Mouse (Mus musculus) hindbrain, embryonic 16.5 days (tissue): ENCODE data around the gene Col1a2. TPM values are rescaled to one million over a fixed set of nuclear protein-coding genes. Genes with fewer than 3 reads are reported as not detected.

Experiments
- ATAC-seq: fragments of 200-750 bp; cut with Nextera tagmentation; 2 replicates; pipeline ENCODE4 v1.8.0; 2017; ENCODE audit warnings: moderate TSS enrichment, moderate library complexity
- H3K27ac ChIP-seq: fragments of 300-500 bp; sonication (generic); 2 replicates; pipeline ENCODE4 v1.5.1; 2014; ENCODE audit warnings: low read depth, mild to moderate bottlenecking, control low read depth, low read length, moderate library complexity
- H3K27me3 ChIP-seq: fragments of 300-500 bp; sonication (generic); replicated peaks from 2 replicates; pipeline ENCODE4 v1.6.1; 2014; ENCODE audit warnings: low read length; ENCODE audit not compliant: control insufficient read depth, insufficient read depth
- H3K36me3 ChIP-seq: fragments of 300-500 bp; sonication (generic); 2 replicates; pipeline ENCODE4 v1.6.1; 2014; ENCODE audit warnings: mild to moderate bottlenecking, low read length, moderate library complexity, mixed read lengths; ENCODE audit not compliant: control insufficient read depth, insufficient read depth
- H3K4me1 ChIP-seq: fragments of 300-500 bp; sonication (generic); 2 replicates; pipeline ENCODE4 v1.6.1; 2014; ENCODE audit warnings: low read depth, low read length; ENCODE audit not compliant: control insufficient read depth, insufficient read depth
- H3K4me2 ChIP-seq: fragments of 300-500 bp; sonication (generic); 2 replicates; pipeline ENCODE4 v1.6.1; 2014; ENCODE audit warnings: mild to moderate bottlenecking, low read length, control low read depth, moderate library complexity
- H3K4me3 ChIP-seq: fragments of 300-500 bp; sonication (generic); 2 replicates; pipeline ENCODE4 v1.5.1; 2014; ENCODE audit warnings: mild to moderate bottlenecking, low read length, control low read depth, moderate library complexity
- H3K9ac ChIP-seq: fragments of 300-500 bp; sonication (generic); 2 replicates; pipeline ENCODE4 v1.6.1; 2014; ENCODE audit warnings: low read depth, mild to moderate bottlenecking, control low read depth, low read length, moderate library complexity
- H3K9me3 ChIP-seq: fragments of 300-500 bp; sonication (generic); 2 replicates; pipeline ENCODE4 v1.6.1; 2014; ENCODE audit warnings: mild to moderate bottlenecking, low read length, moderate library complexity; ENCODE audit not compliant: control insufficient read depth
- WGBS: fragments of 180-500 bp; shearing (Covaris S2); extraction: QIAGEN DNeasy Blood & Tissue Kit; methylation state at CpG from one replicate; pipeline ENCODE4 v1.1.7; 2014; 5-methylcytosine and 5-hydroxymethylcytosine counted together
- polyA plus RNA-seq: library from polyadenylated mRNA; unstranded; fragments of >200 nt; fragmentation: Nextera tagmentation; extraction: Ambion mirVana; gene quantifications from 2 replicates; pipeline ENCODE4 v1.2.1, GENCODE M21; 2015

Col1a2 gene
- polyA plus RNA-seq, 1 experiment from 2014 or later = 114 TPM

DNA sequence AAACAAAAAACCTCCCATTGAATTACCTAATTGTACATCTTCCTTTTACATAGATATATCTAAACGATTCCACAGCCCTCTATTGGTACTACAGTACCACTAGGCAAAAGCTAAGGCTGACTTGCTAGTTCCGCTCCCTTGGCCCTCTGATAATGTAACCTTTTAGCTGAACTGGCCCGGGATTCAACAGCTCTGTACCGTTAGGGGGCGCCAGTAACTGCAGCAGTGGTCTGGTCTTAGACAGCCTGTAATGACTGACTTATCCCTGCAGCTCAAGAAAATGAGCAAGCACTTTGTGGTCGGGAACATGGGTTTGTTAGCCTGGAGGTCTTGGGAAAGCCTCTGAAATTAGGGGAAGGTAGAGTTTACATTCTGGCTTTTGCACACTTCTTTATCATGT lies 39.9 kb downstream of the Col1a2 start:
- WGBS = 53% methylated on average over 6 of the region's 6 CpGs
- Histone ChIP-seq H3K4me2 (no peak overlapping the region), H3K9ac (no peak overlapping the region), H3K4me1 (no peaks in the 10 kb centered on the region), H3K27ac (no peak overlapping the region), H3K36me3 (no peaks in the 10 kb centered on the region), H3K9me3 (no peaks in the 10 kb centered on the region), H3K27me3 (no peaks in the 10 kb centered on the region), H3K4me3 (no peak overlapping the region)
- no peak for ATAC-seq

DNA sequence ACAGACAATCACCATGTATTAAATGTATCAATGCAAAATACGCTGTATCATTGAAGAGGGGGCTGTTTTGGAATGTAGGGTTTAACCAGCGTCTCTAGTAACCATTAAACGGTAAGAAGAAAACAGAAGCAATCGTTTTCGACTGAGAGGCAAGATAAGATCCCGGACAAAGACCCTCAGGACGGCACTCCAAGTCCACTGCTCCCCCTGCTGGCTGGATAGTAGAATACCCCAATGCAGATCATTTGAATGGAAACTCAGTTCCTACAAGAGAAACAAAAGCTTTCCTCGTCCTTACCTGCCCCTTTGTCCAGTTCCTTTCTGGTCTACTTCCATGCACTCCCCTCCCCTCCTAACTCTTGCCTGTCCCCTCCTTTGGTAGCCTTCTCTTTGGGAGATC lies 41.1 kb downstream of the Col1a2 start:
- Histone ChIP-seq H3K36me3 (no peaks in the 10 kb centered on the region), H3K4me3 (no peak overlapping the region), H3K4me2 (no peak overlapping the region), H3K27ac (no peak overlapping the region), H3K9ac (no peak overlapping the region), H3K9me3 (no peaks in the 10 kb centered on the region), H3K4me1 (no peaks in the 10 kb centered on the region), H3K27me3 (no peaks in the 10 kb centered on the region)
- ATAC-seq = no peak
- 60% methylated on average over 8 of the region's 8 CpGs for WGBS

DNA sequence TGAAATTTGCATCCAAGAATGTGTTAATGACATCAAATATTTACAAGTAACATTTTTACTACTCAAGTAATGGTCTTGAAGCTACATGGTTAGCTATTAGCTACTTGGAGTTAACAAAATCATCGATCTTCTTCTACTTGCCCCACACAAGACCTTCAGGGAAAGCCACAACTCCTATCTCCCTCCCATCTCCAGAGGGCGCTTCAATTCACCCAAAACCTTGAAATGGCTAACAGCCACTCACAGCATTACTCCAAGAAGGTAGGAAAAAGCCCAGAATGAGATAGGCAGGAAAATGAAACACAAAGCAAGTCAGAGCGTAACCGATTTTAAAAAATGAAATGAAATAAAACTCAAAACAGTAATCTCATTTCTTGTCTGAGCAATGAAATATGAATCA lies 44.3 kb downstream of the Col1a2 start:
- Histone ChIP-seq H3K9ac (no peak overlapping the region), H3K27ac (no peak overlapping the region), H3K9me3 (no peaks in the 10 kb centered on the region), H3K27me3 (no peaks in the 10 kb centered on the region), H3K4me3 (no peak overlapping the region), H3K4me1 (no peaks in the 10 kb centered on the region), H3K36me3 (no peaks in the 10 kb centered on the region), H3K4me2 (no peak overlapping the region)
- ATAC-seq = no peak
- WGBS = 81% methylated on average over 4 of the region's 4 CpGs

DNA sequence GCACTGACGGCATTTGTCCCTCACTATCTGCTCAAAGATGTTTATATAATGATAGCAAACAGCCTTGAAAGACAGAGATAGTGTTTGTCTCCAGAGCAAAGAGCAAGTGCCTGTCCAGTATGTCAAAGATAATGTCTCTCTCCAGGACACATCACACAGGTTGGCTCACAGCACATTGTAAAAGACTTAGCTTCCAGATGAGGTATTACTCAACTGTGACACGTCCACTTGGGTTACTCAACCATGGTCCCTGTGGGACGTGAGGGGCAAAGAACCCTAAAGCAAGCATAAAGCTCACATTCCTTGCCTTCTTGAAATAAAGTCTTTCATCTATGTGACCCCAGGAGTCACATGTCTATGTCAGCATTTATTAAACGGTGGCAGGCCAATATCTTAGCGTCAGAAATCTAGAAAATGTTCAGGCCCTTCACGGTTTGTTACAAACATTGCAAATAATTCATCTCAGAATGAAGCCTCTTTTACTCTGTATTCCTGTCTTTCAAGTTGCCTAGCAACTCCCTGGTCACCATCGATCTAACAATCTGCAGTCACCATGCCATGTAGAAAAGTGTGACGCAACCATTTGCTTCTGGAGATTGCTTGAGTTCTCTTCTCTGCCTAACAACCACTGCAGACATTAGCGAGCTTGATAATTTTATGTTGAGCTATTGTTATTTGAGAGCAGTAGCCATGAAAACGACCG lies 45.4 kb downstream of the Col1a2 start:
- Histone ChIP-seq H3K9me3 (no peaks in the 10 kb centered on the region), H3K27me3 (no peaks in the 10 kb centered on the region), H3K27ac (no peak overlapping the region), H3K4me3 (no peak overlapping the region), H3K36me3 (no peaks in the 10 kb centered on the region), H3K4me1 (no peaks in the 10 kb centered on the region), H3K9ac (no peak overlapping the region), H3K4me2 (no peak overlapping the region)
- WGBS = 23% methylated on average over 11 of the region's 11 CpGs
- no peak; the same call in 1 of the 2 replicates for ATAC-seq

DNA sequence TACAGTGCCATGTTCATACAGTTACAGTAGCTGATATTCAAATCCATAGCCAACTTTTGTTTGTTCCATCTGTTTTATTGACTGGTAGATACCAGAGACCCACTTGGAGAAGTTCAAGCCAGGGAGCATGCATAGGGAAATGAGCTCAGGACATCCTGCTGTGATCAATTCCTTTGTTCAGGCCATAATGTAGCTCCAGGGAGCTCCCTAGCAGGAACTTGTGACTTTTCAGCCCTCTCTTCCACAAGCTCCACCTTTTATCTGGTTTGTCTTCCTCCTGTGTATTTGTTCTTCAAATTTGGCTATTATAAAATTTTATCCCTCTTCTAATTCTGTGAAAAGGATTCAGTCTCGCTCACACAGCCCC lies 45.9 kb downstream of the Col1a2 start:
- Histone ChIP-seq H3K4me3 (no peak overlapping the region), H3K4me2 (no peak overlapping the region), H3K9ac (no peak overlapping the region), H3K4me1 (no peaks in the 10 kb centered on the region), H3K27me3 (no peaks in the 10 kb centered on the region), H3K9me3 (no peaks in the 10 kb centered on the region), H3K36me3 (no peaks in the 10 kb centered on the region), H3K27ac (no peak overlapping the region)
- WGBS = 53% methylated on average over 1 of the region's 1 CpGs
- ATAC-seq = no peak

DNA sequence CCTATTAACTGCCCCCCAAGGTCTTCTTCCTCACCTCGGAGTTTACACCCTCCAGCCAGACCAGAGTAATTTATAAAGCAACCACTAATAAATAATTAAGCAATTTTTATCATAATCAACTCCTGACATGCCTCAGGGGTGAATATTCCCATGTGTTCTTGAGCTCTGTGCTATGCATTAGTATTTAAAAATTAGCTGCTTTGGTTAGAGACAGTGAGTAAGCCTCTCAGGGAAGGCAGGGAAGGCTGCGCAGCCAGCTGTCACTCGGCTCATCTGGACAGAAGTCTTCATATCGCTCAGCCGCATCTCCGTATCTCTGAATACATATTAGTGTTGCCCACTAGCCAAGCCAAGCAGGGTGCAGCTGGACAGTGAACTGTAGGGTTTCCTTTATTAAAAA lies 50.8 kb downstream of the Col1a2 start:
- Histone ChIP-seq H3K4me2 (no peak overlapping the region), H3K36me3 (no peaks in the 10 kb centered on the region), H3K9ac (no peak overlapping the region), H3K4me3 (no peak overlapping the region), H3K27me3 (no peaks in the 10 kb centered on the region), H3K27ac (no peak overlapping the region), H3K4me1 (no peaks in the 10 kb centered on the region), H3K9me3 (no peaks in the 10 kb centered on the region)
- peak; percentile 49; the same call in 1 of the 2 replicates for ATAC-seq
- WGBS = 46% methylated on average over 6 of the region's 6 CpGs

DNA sequence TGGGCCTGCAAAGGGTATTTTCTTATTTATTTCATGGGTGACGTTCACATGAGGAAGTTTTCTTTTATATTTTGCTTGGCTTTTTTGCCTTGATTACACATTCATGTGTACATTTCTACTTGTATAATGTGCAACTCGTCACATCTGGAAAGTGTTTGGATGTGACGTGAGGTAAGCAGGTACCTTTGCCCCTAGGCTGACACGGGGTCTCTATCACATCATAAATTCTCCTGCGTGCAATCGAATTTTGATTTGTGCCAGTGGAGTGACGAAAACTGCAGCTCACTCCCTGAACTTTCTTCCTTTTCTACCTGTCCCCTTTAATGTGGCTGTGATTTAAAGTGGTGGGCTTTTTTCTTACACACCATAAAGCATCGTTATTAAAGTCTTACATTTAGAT lies 52.5 kb downstream of the Col1a2 start:
- Histone ChIP-seq H3K4me3 (no peak overlapping the region), H3K4me2 (no peak overlapping the region), H3K9ac (no peak overlapping the region), H3K36me3 (no peaks in the 10 kb centered on the region), H3K27me3 (no peaks in the 10 kb centered on the region), H3K4me1 (no peaks in the 10 kb centered on the region; the same call in 1 of the 2 replicates), H3K9me3 (no peaks in the 10 kb centered on the region), H3K27ac (no peak overlapping the region)
- 76% methylated on average over 8 of the region's 8 CpGs for WGBS
- ATAC-seq = no peak

DNA sequence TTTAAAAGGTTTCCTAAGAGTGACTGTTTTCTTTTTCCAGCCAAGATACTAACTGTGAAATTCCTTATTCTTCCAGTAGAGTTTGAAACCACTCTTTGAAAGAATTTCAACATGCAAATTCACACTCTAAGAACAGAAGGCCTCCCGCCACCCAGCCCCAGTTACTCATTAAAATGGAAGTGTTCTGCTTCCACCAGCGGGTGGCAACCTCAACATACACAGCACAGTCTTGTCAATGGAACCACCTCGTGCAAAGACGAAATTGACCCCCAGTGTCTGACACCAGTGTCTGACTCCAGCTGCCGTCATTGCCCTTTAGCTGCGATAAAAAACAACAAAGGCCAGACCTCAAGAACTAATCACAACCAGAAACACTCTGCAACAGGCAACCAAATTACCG lies 53.1 kb downstream of the Col1a2 start:
- Histone ChIP-seq H3K27me3 (no peaks in the 10 kb centered on the region), H3K4me2 (no peak overlapping the region), H3K4me1 (no peaks in the 10 kb centered on the region; the same call in 1 of the 2 replicates), H3K36me3 (no peaks in the 10 kb centered on the region), H3K9me3 (no peaks in the 10 kb centered on the region), H3K27ac (no peak overlapping the region), H3K9ac (no peak overlapping the region), H3K4me3 (no peak overlapping the region)
- peak; percentile 61; the same call in 1 of the 2 replicates for ATAC-seq
- 10% methylated on average over 7 of the region's 7 CpGs for WGBS

DNA sequence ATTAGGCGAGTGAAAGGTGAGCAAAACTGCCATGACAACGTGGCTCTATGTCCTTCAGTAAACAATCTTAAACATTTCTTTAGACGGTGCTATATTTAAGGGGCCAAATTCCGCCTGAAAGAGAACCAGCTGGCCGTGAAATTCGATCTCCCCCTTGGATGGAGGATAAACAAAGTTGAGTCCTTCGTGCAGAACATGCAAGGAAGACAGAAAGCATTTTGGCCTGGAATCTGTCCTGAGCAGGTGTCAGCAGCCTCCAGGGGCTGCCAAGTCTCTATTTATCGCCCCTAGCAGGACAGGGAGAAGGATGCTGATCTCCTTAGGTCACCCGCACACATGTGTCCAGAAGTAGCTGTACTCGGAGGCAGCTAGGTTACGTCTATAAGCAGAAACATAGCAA lies 56.5 kb downstream of the Col1a2 start:
- H3K4me2 ChIP-seq = no peak overlapping the region
- no peak overlapping the region for H3K9ac ChIP-seq
- no peak overlapping the region for H3K27ac ChIP-seq
- no peaks in the 10 kb centered on the region for H3K36me3 ChIP-seq
- no peaks in the 10 kb centered on the region; the same call in 1 of the 2 replicates for H3K4me1 ChIP-seq
- 35% methylated on average over 11 of the region's 11 CpGs for WGBS
- no peak for ATAC-seq
- H3K27me3 ChIP-seq = no peaks in the 10 kb centered on the region
- no peak overlapping the region for H3K4me3 ChIP-seq
- no peaks in the 10 kb centered on the region for H3K9me3 ChIP-seq

DNA sequence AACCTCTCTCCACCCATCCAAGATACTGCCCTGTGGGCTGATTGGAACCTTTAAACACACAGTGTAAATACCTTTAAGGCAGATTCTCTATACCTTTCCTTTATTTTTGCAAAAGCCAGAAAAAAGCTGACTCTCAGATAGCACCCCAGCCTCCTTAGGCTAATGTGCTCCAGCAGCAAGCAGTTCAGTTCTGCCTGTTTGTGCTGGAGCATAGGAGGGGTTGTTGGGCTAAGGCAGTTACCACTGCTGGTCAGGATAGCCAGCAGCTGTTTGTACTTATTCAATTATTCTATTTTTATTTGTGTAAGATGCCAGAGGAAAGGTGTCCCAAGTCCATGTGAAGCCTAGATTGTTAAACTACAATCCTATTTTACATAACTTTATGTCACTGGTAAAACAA lies 57.0 kb downstream of the Col1a2 start:
- Histone ChIP-seq H3K4me1 (no peaks in the 10 kb centered on the region; the same call in 1 of the 2 replicates), H3K36me3 (no peaks in the 10 kb centered on the region), H3K27ac (no peak overlapping the region), H3K4me3 (no peak overlapping the region), H3K4me2 (no peak overlapping the region), H3K9me3 (no peaks in the 10 kb centered on the region), H3K27me3 (no peaks in the 10 kb centered on the region), H3K9ac (no peak overlapping the region)
- no peak for ATAC-seq
